Mouse (Mus musculus): ENCODE measurements around the gene Hist1h3a.

Gene Hist1h3a

DNA sequence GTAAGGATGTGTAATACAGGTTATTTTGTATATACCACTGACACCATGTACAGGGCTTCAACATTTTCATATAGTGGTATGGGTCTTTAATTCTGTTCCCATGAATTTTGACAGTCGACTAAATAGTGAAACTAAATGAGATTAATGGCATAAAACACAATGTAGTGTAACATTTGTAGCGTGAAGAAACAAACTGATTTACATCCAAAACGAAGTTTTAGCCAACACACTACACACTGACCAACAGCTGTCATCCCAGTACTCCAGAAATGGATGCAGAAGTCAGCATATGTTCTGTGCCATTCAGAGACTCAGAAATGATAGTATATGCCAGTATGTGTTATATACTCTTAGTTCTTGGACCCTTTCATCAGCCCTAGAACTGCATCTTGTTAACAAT, 4.3 kb downstream of the Hist1h3a start:
- DNase-seq = no peak

DNA sequence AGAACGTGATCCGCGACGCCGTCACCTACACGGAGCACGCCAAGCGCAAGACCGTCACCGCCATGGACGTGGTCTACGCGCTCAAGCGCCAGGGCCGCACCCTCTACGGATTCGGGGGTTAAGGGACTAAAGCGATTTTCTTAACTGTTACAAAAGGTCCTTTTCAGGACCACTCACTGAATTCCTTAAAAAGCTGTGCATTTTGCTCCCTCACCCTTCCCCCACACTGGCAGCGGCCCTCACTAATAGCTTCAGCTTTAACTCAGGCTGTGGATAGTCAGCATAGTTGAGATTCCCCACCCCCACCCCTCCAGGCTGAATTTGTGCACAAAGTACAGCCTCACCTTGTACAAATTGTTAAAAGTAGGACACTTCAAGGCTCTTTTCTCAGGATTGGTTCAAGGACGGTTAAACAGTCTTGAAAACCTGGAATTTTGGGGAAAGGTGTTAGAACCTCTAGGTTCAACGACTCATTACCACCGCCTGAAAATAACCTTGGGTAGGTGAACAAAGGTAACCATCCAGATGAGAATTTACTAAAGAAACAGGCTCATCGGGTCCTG, 4.9 kb downstream of the Hist1h3a start:
- DNase-seq = no peak

GRCm38 (mm10) chr13:23756790-23757189, 5.4 kb downstream of the Hist1h3a start, which contains the start of gene Hist1h4b:
TSS of gene Hist1h4b (plus strand) at chr13:23757013.
- peak; percentile 89 to 92 for DNase-seq

- DNase-seq = no peak
Measured at GRCm38 (mm10) chr13:23755000-23755399, 7.2 kb downstream of the Hist1h3a start.

- DNase-seq = no peak
Measured at GRCm38 (mm10) chr13:23753314-23754078, 8.7 kb downstream of the Hist1h3a start.

DNA sequence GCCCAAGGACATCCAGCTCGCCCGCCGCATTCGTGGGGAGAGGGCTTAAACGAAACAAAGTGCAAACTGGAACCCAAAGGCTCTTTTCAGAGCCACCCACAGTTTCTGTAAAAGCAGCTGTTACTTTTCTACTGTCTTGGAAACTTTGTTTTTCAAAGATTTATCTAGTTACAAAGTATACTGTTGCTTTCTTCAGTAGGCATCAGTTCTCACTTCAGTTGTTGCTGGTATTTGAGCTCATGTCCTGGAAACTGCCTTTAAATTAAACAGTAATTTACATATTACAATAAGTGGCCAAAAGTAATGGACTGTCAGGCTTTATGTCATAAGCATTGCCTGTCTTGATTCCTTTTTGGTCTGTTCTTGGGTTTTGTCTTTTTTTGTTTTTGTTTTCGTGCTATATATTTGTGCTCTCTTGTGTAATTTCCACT, 9.4 kb downstream of the Hist1h3a start:
- DNase-seq = no peak

GRCm38 (mm10) chr13:23752067-23752741, 10.0 kb downstream of the Hist1h3a start, which contains the start of gene Hist1h3b:
TSS of gene Hist1h3b (plus strand) at chr13:23752267.
- DNase-seq = peak; percentile 66 to 84

GRCm38 (mm10) chr13:23751478-23751956, 10.7 kb downstream of the Hist1h3a start:
- no peak for DNase-seq

DNA sequence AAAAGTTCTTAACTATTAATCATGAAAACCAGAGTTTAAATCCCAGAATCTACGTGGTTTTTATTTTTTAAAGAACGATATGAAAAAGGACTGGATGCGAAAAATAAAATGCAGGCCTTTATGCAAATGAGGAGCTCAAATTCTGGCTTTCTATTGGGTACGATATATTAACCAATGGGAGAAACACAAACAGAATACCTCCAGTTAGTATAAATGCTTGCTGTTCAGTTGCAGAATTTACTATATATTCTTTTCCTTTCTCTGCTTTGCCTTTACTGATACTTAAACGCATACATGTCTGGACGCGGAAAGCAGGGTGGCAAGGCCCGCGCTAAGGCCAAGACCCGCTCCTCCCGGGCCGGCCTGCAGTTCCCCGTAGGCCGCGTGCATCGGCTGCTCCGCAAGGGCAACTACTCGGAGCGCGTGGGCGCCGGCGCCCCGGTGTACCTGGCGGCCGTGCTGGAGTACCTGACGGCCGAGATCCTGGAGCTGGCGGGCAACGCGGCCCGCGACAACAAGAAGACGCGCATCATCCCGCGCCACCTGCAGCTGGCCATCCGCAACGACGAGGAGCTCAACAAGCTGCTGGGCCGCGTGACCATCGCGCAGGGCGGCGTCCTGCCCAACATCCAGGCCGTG, 11.2 kb downstream of the Hist1h3a start, which contains the start of gene Hist1h2ab:
TSS of gene Hist1h2ab (plus strand) at position 288 of the 639 bp plus-strand sequence.
- peak in 1 of 2 experiments; percentile 32 for DNase-seq

DNA sequence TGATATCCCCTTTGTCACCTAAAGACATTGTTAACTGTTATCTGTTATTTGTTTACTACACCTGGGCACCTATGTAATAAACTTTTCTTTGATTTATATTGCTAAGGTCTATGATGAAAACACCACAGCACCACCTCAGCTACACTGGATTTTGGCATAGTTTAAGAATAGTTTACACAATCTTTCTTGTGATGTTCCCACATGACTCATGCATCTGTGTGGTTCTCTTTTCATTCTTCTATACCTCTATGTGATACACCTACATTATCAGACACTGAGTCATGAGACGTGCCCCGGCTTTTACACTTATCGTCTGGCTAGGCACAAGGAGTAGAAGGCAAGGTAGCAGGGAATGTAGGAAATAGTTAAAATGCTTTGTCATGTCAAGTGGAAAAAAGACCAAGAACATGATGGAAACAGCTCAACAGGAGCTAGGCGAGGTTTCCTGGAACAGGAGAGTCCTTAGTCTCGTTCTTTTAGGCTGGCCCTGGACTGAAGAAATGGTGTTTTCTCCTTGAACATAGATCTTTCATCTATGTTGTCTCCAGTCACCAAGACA, 12.5 kb downstream of the Hist1h3a start:
- DNase-seq = no peak

DNA sequence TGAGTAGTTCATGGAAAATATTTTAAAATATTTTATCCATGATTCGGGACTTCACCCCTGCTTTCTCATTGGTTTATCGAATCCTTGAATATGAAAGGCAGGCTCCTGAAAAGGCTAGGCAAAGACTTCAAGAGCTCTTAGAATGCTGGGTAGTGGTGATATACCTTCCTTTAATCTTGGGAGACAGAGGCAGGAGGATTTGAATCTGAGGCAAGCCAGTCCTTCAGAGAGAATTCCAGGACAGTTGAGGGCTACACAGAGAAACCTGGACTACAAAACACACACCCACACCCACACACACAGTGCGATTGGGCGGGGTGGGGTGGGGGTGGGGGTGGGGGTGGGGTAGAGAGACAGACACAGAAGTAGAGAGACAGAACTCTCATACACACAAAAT, 14.3 kb downstream of the Hist1h3a start:
- DNase-seq = no peak

- no peak for DNase-seq
Measured at GRCm38 (mm10) chr13:23747081-23747891, 14.9 kb downstream of the Hist1h3a start.

DNA sequence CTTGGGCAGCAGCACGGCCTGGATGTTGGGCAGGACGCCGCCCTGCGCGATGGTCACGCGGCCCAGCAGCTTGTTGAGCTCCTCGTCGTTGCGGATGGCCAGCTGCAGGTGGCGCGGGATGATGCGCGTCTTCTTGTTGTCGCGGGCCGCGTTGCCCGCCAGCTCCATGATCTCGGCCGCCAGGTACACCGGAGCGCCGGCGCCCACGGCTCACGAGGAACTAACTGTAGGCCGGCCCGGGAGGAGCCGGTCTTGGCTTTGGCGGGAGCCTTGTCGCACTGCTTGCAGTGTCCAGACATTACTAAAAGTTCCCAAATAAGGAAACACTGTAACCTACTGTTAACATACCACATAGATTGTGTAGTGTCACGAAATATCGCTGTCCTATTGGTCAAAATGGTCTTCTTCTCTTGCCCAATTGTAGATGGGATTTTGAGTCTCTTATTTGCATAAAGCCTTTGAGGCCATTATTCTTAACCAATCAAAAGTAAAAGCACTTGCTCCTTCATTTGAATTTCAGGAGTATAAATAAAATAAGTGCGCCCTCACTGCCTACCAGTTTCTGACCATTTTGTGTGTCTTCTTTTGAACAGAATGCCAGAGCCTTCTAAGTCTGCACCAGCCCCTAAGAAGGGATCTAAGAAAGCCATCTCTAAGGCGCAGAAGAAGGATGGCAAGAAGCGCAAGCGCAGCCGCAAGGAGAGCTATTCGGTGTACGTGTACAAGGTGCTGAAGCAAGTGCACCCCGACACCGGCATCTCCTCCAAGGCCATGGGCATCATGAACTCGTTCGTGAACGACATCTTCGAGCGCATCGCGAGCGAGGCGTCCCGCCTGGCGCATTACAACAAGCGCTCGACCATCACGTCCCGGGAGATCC, 15.7 kb downstream of the Hist1h3a start, which contains the start of gene Hist1h2bb:
TSS of gene Hist1h2bb (plus strand) at position 534 of the 880 bp plus-strand sequence.
- DNase-seq = peak; percentile 59 to 86

- peak; percentile 66 to 86 for DNase-seq
Measured at GRCm38 (mm10) chr13:23745381-23746161, 16.6 kb downstream of the Hist1h3a start, which contains the start of gene Hist1h3c. TSS of gene Hist1h3c (minus strand) at chr13:23745602.

DNA sequence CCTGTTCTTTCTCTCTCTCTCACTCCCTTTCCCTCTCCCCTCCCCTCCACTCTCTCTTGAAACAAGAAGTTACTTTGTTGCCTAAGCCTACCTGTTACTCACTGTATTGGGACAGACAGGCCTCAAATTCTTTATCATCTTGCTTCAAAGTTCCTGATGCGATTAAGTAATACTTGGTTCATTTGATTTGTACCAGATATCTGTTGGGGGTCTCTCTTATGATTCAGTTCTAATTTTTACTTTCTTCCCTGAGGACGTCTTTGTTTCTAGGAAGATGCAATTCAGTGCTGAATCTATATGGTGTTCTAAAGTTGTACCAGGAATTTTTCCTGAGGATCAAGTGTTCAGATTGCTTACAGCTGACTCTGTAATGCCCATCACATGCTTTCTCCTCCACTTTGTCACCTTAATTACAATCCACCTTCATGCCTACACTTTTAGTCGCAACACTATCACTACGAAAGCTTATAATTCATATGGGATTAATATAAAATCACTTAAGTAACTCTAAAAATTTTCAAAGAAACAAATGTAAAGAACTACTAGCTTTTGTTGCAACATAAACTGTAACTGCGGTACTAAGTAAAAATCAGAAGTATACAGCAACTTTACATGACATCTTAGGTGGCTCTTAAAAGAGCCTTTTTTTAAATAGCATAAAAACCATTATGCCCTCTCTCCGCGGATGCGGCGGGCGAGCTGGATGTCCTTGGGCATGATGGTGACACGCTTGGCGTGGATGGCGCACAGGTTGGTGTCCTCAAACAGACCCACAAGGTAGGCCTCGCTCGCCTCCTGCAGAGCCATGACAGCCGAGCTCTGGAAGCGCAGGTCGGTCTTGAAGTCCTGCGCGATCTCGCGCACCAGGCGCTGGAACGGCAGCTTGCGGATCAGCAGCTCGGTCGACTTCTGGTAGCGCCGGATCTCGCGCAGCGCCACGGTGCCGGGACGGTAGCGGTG, 17.5 kb downstream of the Hist1h3a start:
- no peak for DNase-seq

DNA sequence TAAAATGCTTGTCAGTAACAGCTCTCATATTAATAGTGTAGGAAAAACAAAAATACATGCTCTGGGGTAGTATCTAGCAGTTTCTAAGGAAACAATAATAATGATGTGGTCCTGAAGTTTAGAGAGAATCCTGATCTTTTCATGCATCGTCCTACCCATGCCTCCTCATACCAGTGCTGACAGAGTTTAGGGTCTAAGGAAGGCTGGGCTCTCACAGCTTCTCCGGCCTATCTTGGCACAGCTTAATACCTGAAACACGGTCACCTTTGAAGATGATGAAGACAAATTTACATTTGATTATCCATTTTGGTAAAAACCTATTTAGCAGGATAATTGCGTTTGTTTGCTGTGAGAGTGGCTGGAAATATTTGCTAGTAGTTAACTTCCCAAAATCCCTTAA, 18.2 kb downstream of the Hist1h3a start:
- DNase-seq = no peak

DNA sequence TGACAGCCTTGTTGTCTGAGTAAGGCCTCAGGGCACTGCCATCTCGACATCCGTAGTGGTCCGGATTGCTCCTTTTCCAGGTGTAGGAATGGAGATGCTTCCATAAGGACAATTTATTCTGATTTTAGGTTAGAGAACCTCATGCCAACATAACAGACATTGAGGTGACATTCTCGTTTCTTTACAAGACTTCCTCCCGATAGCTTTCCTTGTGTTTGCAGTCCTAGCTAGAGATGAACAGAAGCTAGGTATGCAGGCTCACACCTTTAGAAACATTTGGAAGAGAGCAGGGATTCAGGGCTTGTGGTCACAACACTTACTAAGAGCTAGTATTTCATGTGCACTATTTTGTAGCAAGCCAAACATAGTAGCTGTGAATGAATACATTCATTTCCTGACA, 19.0 kb downstream of the Hist1h3a start:
- no peak for DNase-seq

DNA sequence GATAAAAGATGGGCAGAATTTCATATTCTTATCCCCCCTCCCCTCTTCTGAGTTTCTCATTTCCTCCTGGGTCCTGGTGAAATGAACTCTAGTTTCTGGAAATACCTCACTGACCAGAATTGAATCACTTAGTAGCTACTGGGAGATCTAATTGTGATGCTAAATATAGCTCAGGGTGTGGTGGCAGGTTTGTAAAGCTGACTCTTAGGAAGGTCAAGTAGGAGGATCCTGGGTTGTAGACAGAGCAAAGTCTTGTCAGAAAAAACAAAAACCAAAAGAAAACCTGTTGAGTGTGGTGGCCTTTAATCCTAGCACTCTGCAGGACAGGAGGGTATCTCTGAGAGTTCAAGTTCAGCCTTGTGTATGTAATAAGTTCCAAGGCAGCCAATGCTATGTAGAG, 20.2 kb downstream of the Hist1h3a start:
- DNase-seq = no peak

Measured in kidney, adult 8-10 months (tissue).